Mouse (Mus musculus) right cerebral cortex, postnatal 14 days (tissue): ENCODE data around the gene Mrpl10.
A peak's percentile ranks its signal among the peaks of the same experiment; 100 is the strongest.

Experiments used
- DNase-seq: peaks from one replicate; pipeline ENCODE4 v3.0.0; 2022

The Mrpl10 gene

DNA sequence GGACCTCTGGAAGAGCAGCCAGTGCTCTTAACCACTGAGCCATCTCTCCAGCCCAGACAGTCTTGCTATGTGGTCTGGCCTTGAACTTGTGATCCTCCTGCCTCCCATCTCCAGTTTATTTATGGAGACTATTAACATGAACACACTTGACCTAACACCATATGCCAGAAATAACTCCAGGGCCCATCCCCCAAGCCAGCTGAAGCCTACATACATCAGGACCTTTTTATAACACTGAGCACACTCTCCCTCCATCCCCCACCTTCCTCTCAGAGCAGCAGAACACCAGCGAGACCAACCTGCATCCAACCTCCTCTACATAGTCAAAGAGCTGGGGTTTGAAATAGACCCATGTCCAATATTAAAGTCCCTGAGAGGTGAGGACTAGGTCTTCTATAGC is 29.8 kb downstream of the Mrpl10 start:
- no peak for DNase-seq

GRCm38 (mm10) chr11:97072533-97072932 is 31.2 kb downstream of the Mrpl10 start:
- DNase-seq: no peak

- no peak for DNase-seq
Measured at GRCm38 (mm10) chr11:97074235-97074634, 32.9 kb downstream of the Mrpl10 start.

- no peak for DNase-seq
Measured at GRCm38 (mm10) chr11:97078751-97079150, 37.4 kb downstream of the Mrpl10 start.

DNA sequence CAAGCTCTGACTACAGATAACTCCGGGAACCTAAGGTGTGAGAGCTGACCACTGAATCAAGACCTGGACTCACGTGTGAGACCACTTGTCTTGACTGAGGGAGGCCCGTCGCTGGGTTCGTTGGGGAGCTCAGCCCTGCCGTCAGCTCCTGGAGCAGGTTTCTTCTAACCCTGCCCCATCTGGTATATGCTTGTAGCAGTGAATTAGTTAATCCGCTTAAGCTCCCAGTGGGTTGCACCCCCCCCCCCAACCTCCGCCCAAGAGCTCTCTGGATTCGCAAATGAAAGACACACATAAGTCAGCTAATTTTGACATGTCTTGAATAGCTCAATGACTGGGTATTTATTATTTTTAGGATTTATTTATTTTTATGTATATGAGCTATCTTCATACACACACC is 38.9 kb downstream of the Mrpl10 start:
- no peak for DNase-seq

- peak; percentile 47 for DNase-seq
Measured at GRCm38 (mm10) chr11:97082977-97083376, 41.6 kb downstream of the Mrpl10 start.

DNA sequence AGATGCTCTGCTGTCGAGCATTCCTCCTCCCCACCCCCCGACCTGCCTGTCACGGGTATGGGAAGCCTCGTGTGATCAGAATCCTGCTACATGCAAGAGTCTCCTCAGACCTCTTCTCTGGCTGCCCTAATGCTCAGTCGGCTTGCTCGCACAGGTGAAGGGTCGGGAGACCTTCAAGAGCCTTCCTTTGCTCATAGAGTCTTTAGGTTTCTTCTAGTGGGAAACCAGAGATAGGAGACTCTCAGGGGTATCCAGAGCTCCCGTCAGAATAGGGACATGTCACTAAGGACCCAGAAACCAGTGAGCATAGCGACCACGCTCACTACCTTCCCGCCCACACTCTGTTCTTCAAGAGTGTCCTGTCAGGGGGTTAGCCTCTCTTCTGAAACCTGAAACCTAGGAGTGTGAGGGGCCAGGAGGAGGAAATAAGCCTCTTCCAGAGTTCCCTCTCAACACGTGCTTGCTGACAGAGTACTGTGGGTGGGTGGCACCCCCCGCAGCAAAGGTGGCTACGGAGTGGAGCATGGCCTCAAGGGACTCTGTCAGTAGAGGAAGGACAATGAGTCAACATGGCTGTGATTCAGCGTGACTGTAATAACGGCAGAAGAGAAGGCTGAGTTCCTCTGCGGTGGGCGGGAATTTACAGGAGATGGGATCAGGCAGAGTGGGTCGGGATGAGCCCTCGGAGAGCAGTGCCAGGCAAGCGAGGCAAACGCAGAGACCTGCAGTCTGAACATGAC is 42.2 kb downstream of the Mrpl10 start:
- no peak for DNase-seq

DNA sequence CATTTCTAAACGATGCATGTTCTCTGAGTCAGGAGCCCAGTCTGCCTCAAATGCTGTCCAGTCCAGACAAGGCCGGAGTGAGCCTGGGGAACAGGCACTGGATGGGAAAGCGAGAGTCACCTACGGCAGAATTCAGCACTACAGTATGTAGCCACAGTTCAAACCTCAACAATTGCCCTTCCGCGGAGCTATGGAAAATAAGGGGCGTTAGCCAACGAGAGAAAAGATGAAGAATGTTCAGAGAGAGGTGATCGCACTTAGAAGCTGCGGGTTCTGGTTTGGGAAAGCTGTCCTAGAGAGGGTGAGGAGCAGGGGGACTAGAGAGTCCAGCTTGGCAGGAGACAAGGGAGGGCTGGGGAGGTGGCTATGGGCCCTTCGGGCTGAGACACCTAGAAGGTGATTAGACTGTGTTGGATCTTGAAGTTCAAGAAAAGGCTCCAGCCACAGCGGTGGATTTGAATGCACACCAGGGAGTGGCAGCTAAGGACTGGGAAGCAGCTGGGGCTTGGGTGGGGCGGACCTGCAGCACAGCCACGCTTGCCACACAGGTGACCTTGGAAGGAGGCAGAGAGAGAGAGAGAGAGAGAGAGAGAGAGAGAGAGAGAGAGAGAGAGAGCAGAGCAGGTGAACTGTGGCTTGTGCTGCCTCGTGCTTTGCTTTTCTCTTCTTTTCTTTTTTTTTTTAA is 43.6 kb downstream of the Mrpl10 start:
- no peak for DNase-seq

GRCm38 (mm10) chr11:97086365-97086764 is 45.0 kb downstream of the Mrpl10 start:
- no peak for DNase-seq

DNA sequence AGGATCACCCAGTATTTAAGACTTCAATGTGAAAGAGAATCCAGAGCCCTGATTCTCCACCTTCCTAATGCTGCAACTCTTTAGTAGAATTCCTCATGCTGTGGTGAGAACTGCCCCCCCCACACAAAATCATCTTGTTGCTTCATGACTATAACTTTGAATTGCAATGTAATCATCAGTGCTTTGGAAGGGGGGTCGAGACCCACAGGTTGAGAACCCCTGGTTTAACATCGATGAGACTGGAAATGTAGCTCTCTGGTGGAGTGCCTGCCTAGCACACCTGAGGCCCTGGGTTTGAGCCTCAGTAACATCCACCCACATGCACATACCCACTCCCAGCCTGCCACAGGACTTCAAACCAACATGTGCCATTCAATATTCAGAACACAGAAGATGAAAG is 53.2 kb downstream of the Mrpl10 start:
- no peak for DNase-seq

- DNase-seq: no peak
Measured at GRCm38 (mm10) chr11:97098791-97099190, 57.4 kb downstream of the Mrpl10 start.
